Mouse (Mus musculus) heart, embryonic 12.5 days (tissue): ENCODE measurements around the gene Vps39. TPM values are rescaled to one million over a fixed set of nuclear protein-coding genes. Genes with fewer than 3 reads are reported as not detected.

Experiments
- ATAC-seq: fragments of 200-750 bp; cut with Nextera tagmentation; 2 replicates; pipeline ENCODE4 v1.8.0; 2017; ENCODE audit warnings: moderate TSS enrichment, moderate library complexity; ENCODE audit not compliant: insufficient number of reproducible peaks, low FRiP score
- H3K27ac ChIP-seq: fragments of 300-500 bp; sonication (generic); 2 replicates; pipeline ENCODE4 v1.5.1; 2016; ENCODE audit warnings: mild to moderate bottlenecking, moderate library complexity; ENCODE audit not compliant: poor library complexity, severe bottlenecking
- H3K27me3 ChIP-seq: fragments of 300-500 bp; sonication (generic); replicated peaks from 2 replicates; pipeline ENCODE4 v1.6.1; 2016; ENCODE audit warnings: mild to moderate bottlenecking, moderate library complexity
- H3K36me3 ChIP-seq: fragments of 300-500 bp; sonication (generic); 2 replicates; pipeline ENCODE4 v1.6.1; 2016; ENCODE audit warnings: mild to moderate bottlenecking, moderate library complexity
- H3K4me1 ChIP-seq: fragments of 300-500 bp; sonication (generic); replicated peaks from 2 replicates; pipeline ENCODE4 v1.6.1; 2016; ENCODE audit warnings: mild to moderate bottlenecking
- H3K4me2 ChIP-seq: fragments of 300-500 bp; sonication (generic); 2 replicates; pipeline ENCODE4 v1.6.1; 2016; ENCODE audit warnings: mild to moderate bottlenecking, moderate library complexity
- H3K4me3 ChIP-seq: fragments of 300-500 bp; sonication (generic); 2 replicates; pipeline ENCODE4 v1.5.1; 2016; ENCODE audit warnings: mild to moderate bottlenecking
- H3K9ac ChIP-seq: fragments of 300-500 bp; sonication (generic); 2 replicates; pipeline ENCODE4 v1.6.1; 2016; ENCODE audit warnings: mild to moderate bottlenecking, moderate library complexity
- H3K9me3 ChIP-seq: fragments of 300-500 bp; sonication (generic); replicated peaks from 2 replicates; pipeline ENCODE4 v1.6.1; 2016; ENCODE audit warnings: mild to moderate bottlenecking, moderate library complexity
- WGBS: fragments of 180-500 bp; shearing (Covaris S2); methylation state at CpG from one replicate; pipeline ENCODE4 v1.1.7; 2016; 5-methylcytosine and 5-hydroxymethylcytosine counted together
- polyA plus RNA-seq: library from polyadenylated mRNA; unstranded; fragments of >200 nt; fragmentation: Nextera tagmentation; extraction: Ambion mirVana; gene quantifications from 2 replicates; pipeline ENCODE4 v1.2.1, GENCODE M21; 2016

Gene Vps39
- polyA plus RNA-seq, 1 experiment from 2014 or later: 19.9 TPM

DNA sequence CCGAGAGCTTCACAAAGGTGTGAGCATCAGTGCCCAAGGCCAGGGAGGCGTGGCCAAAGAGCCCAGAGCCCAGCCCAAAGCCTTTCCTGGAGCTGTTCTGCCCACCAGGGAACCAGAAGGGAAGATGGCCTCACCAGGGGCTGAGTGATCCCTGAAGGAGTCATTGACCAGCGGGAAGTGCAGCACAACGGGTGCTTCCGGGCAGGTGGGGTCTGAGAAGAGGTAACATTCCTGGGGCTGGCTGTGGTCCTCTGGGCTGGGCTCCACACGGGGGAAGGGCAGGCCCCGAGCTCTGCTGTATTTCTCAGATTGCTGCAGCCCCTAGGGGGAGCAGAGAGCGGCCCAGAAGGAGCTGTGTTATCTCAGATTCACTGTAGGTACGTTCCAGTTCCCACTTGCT is 84.3 kb downstream of the Vps39 start:
- Histone ChIP-seq H3K36me3 (no peaks in the 10 kb centered on the region), H3K27ac (no peak overlapping the region), H3K9ac (no peak overlapping the region), H3K4me3 (peak overlapping the region; percentile 17), H3K27me3 (peaks cover 36% of the 10 kb centered on the region), H3K4me2 (peak overlapping the region; percentile 57), H3K4me1 (peaks cover 9% of the 10 kb centered on the region; the same call in 1 of the 2 replicates), H3K9me3 (peaks cover 3% of the 10 kb centered on the region; the same call in 1 of the 2 replicates)
- WGBS: under 1% methylated on average over 9 of the region's 9 CpGs
- ATAC-seq: no peak

Other genes starting within 250 kb of the Vps39 start
- 159 and 186 TPM in 2 replicates for gene Ehd4, start 198.5 kb downstream of the Vps39 start, polyA plus RNA-seq
- 0.59 and 0.73 TPM in 2 replicates for gene Pla2g4e, start 107.8 kb downstream of the Vps39 start, polyA plus RNA-seq
- gene Pla2g4d, start 63.9 kb downstream of the Vps39 start, polyA plus RNA-seq: not detected in 2 replicates
- gene Pla2g4f, start 39.0 kb downstream of the Vps39 start, polyA plus RNA-seq: not detected in 2 replicates
- gene Ganc, start 50.8 kb upstream of the Vps39 start, polyA plus RNA-seq: 10.6 and 10.7 TPM in 2 replicates
- gene Tmem87a, start 51.0 kb upstream of the Vps39 start, polyA plus RNA-seq: 6.6 and 7.2 TPM in 2 replicates
- gene Capn3, start 102.9 kb upstream of the Vps39 start, polyA plus RNA-seq: 3.9 and 6.1 TPM in 2 replicates
- gene Zfp106, start 210.7 kb upstream of the Vps39 start, polyA plus RNA-seq: 60.2 and 61.3 TPM in 2 replicates
- gene Snap23, start 214.5 kb upstream of the Vps39 start, polyA plus RNA-seq: 57.5 and 59.2 TPM in 2 replicates